Mouse (Mus musculus) lung, postnatal 0 days (tissue): Measurements from ENCODE around the gene Chst8. TPM values are rescaled to one million over a fixed set of nuclear protein-coding genes. Genes with fewer than 3 reads are reported as not detected.

Source experiments
- ATAC-seq: fragments of 200-750 bp; cut with Nextera tagmentation; 2 replicates; pipeline ENCODE4 v1.8.0; 2017; ENCODE audit warnings: moderate library complexity
- DNase-seq: peaks from one replicate; pipeline ENCODE4 v3.0.0-alpha.2; 2016; ENCODE audit warnings: low spot score
- H3K27ac ChIP-seq: fragments of 300-500 bp; sonication (generic); 2 replicates; pipeline ENCODE4 v1.5.1; 2014; ENCODE audit warnings: antibody characterized with exemption, mild to moderate bottlenecking, low read length, mixed read lengths
- H3K27me3 ChIP-seq: fragments of 300-500 bp; sonication (generic); replicated peaks from 2 replicates; pipeline ENCODE4 v1.6.1; 2014; ENCODE audit warnings: low read length, mixed read lengths; ENCODE audit not compliant: insufficient read depth
- H3K36me3 ChIP-seq: fragments of 300-500 bp; sonication (generic); 2 replicates; pipeline ENCODE4 v1.6.1; 2014; ENCODE audit warnings: low read length, mixed read lengths; ENCODE audit not compliant: insufficient read depth
- H3K4me1 ChIP-seq: fragments of 300-500 bp; sonication (generic); 2 replicates; pipeline ENCODE4 v1.6.1; 2014; ENCODE audit warnings: antibody characterized with exemption, low read depth, low read length, mixed read lengths; ENCODE audit not compliant: insufficient read depth
- H3K4me2 ChIP-seq: fragments of 300-500 bp; sonication (generic); replicated peaks from 2 replicates; pipeline ENCODE4 v1.6.1; 2014; ENCODE audit warnings: low read depth, mild to moderate bottlenecking, low read length, moderate library complexity, mixed read lengths
- H3K4me3 ChIP-seq: fragments of 300-500 bp; sonication (generic); 2 replicates; pipeline ENCODE4 v1.5.1; 2014; ENCODE audit warnings: low read depth, low read length
- H3K9ac ChIP-seq: fragments of 300-500 bp; sonication (generic); replicated peaks from 2 replicates; pipeline ENCODE4 v1.6.1; 2014; ENCODE audit warnings: low read depth, mild to moderate bottlenecking
- H3K9me3 ChIP-seq: fragments of 300-500 bp; sonication (generic); 2 replicates; pipeline ENCODE4 v1.6.1; 2016; ENCODE audit warnings: low read length, mixed read lengths
- CTCF ChIP-seq: IDR thresholded peaks from 2 replicates; pipeline ENCODE4 v1.5.1; 2016; ENCODE audit warnings: antibody characterized with exemption, mild to moderate bottlenecking
- EP300 ChIP-seq: IDR thresholded peaks from 2 replicates; pipeline ENCODE4 v1.6.1; 2016; ENCODE audit warnings: antibody characterized with exemption, mild to moderate bottlenecking, control low read depth
- WGBS: fragments of 180-500 bp; shearing (Covaris S2); extraction: QIAGEN DNeasy Blood & Tissue Kit; methylation state at CpG from one replicate; pipeline ENCODE4 v1.1.7; 2014; 5-methylcytosine and 5-hydroxymethylcytosine counted together
- polyA plus RNA-seq: library from polyadenylated mRNA; unstranded; fragments of >200 nt; fragmentation: Nextera tagmentation; extraction: Ambion mirVana; gene quantifications from 2 replicates; pipeline ENCODE4 v1.2.1, GENCODE M21; 2015

The Chst8 gene
- polyA plus RNA-seq, 1 experiment from 2014 or later = 5.9 TPM

DNA sequence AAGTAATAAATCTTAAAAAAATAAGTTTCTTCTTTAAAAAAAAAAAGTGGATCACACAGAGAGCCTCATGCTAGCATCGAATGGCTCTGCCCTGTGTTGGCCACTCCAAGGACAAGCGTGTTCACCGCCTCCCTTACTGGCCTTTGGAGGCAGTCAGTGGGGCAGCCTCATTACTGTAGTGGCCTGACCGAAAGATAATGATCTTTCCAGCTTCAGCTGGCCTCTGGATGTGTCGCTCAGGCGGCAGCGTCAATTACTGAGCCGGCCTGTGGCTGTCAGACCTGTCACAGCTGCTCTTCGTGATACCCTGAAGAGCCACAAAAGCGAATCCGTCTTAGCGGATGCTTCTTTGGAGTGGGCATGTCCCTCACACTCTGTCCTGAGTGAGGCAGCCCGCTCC lies 122.4 kb downstream of the Chst8 start:
- Histone ChIP-seq H3K9me3 (no peaks in the 10 kb centered on the region), H3K27ac (no peak overlapping the region), H3K27me3 (0 out of 2 replicates have a peak, but pooled peaks cover 3% of the 10 kb centered on the region), H3K36me3 (no peaks in the 10 kb centered on the region), H3K4me2 (no peak overlapping the region), H3K9ac (no peak overlapping the region), H3K4me1 (no peaks in the 10 kb centered on the region), H3K4me3 (no peak overlapping the region)
- DNase-seq (no peak), ATAC-seq (no peak)
- TF ChIP-seq CTCF = no peak
- TF ChIP-seq EP300 = no peak
- 44% methylated on average over 13 of the region's 13 CpGs for WGBS

DNA sequence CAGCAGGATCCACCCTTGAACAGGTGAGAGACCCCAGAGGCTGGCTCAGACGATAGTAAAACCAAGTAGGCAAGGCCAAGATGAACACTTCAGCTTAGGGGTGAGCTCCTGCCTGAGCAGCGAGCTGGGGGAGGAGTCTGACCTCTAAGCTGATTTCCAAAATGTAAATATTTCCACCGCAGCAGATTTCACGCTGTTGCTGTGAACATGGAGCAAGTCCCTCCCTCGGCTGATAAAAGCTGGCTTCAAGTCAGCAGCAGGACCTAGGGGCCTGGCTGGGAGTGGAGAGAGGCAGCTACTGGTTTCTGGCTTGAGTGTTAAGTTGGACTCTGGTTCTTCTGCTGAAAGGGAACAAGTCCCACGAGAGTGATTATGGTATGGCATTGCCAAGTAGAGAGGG lies 123.5 kb downstream of the Chst8 start:
- H3K9ac ChIP-seq = no peak overlapping the region
- no peak overlapping the region for H3K4me2 ChIP-seq
- H3K9me3 ChIP-seq = no peaks in the 10 kb centered on the region
- no peaks in the 10 kb centered on the region for H3K4me1 ChIP-seq
- H3K4me3 ChIP-seq = no peak overlapping the region
- H3K27me3 ChIP-seq = 0 out of 2 replicates have a peak, but pooled peaks cover 3% of the 10 kb centered on the region
- no peaks in the 10 kb centered on the region for H3K36me3 ChIP-seq
- ATAC-seq = 0 out of 2 replicates have a peak, but pooled peaks have one; percentile 31
- DNase-seq = peak; percentile 36
- TF ChIP-seq EP300 (no peak), CTCF (no peak)
- WGBS = 7% methylated on average over 6 of the region's 6 CpGs
- no peak overlapping the region for H3K27ac ChIP-seq

DNA sequence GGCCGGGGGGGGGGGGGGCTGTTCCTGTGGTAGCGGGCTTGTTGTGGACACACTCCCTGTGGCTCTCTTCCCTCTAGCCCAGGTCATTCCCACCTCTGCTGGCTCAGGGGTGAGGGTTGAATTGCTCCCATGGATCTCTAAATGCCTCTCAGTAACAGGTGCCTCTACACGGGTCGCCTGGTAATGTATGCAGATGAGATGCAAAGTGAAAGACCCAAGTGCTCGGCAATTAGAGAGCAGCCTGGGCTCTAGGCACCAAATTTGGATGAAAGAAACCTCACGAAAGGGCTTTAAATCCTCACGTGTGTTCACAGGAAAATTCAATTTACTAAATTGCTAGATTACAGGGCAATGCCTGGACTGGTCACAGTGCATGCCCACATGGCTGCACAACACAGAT lies 126.7 kb downstream of the Chst8 start:
- H3K27ac ChIP-seq = no peak overlapping the region
- no peak for DNase-seq
- no peak for ATAC-seq
- no peak overlapping the region for H3K4me3 ChIP-seq
- no peak overlapping the region for H3K9ac ChIP-seq
- 0 out of 2 replicates have a peak, but pooled peaks cover 3% of the 10 kb centered on the region for H3K27me3 ChIP-seq
- H3K4me2 ChIP-seq = no peak overlapping the region
- TF ChIP-seq CTCF = no peak
- TF ChIP-seq EP300 = no peak
- H3K4me1 ChIP-seq = no peaks in the 10 kb centered on the region
- no peaks in the 10 kb centered on the region for H3K36me3 ChIP-seq
- H3K9me3 ChIP-seq = no peaks in the 10 kb centered on the region
- WGBS = 51% methylated on average over 7 of the region's 7 CpGs

DNA sequence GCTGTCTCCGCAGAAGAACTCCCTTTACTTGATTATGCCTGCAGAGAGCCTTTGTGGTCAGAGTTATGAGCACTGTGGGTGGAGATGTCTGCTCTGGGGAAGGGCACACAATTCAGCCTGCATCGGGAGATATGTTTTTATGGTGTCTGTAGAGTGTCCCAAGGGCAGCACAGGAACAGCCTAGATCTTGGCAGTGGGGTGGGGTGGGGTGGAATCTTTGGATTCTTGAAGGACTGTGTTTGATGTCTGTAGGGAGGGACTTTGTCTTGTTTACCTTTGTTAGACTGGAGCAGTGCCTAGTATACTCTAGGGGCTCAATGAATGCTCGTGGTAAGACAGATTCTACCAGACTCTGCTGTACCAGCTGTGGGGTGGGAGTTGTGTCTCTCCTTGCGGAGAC lies 127.3 kb downstream of the Chst8 start:
- no peak for DNase-seq
- no peak for ATAC-seq
- Histone ChIP-seq H3K4me3 (no peak overlapping the region), H3K9me3 (no peaks in the 10 kb centered on the region), H3K27ac (no peak overlapping the region), H3K27me3 (0 out of 2 replicates have a peak, but pooled peaks cover 3% of the 10 kb centered on the region), H3K36me3 (no peaks in the 10 kb centered on the region), H3K4me2 (no peak overlapping the region), H3K4me1 (no peaks in the 10 kb centered on the region), H3K9ac (no peak overlapping the region)
- TF ChIP-seq CTCF (no peak), EP300 (no peak)
- 59% methylated on average over 4 of the region's 4 CpGs for WGBS

DNA sequence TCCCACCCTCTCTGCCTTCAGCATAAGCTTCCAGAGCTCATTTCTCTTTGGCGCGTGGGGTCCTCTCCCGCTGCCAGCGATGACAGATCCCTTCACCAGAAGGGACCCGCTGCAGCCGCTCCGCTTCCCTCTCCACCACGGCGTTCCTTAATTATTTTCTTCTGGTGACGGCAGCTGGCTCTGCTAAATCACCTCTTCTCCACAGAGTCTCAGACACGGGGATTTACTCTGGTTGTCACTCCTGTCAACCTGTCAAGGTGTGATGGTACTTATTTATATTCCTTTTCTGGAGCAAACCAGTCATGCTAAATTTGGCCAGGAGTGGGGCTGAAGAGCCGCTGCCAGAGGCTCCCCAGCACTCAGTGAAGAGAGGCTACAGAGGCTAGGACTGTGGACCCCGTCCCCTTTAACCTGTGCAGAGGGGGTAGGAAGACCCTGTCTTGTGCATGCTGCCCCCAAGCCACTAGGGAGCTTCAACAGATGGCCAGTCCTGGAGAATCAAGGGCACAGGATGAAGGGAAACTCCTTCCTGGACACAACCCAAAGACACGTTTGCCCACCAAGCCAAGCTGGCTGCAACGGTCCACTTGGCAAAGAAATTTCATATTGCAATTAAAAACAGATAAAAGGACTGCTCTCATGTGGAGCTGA lies 131.6 kb downstream of the Chst8 start:
- H3K4me3 ChIP-seq = no peak overlapping the region
- 38% methylated on average over 15 of the region's 15 CpGs for WGBS
- DNase-seq (no peak), ATAC-seq (no peak)
- no peak overlapping the region for H3K9ac ChIP-seq
- no peak overlapping the region for H3K27ac ChIP-seq
- no peaks in the 10 kb centered on the region for H3K36me3 ChIP-seq
- peaks cover 2% of the 10 kb centered on the region; the same call in 1 of the 2 replicates for H3K27me3 ChIP-seq
- no peaks in the 10 kb centered on the region for H3K9me3 ChIP-seq
- 0 out of 2 replicates have a peak, but pooled peaks have one; percentile 12 for TF ChIP-seq CTCF
- TF ChIP-seq EP300 = no peak
- H3K4me1 ChIP-seq = no peaks in the 10 kb centered on the region
- no peak overlapping the region for H3K4me2 ChIP-seq

DNA sequence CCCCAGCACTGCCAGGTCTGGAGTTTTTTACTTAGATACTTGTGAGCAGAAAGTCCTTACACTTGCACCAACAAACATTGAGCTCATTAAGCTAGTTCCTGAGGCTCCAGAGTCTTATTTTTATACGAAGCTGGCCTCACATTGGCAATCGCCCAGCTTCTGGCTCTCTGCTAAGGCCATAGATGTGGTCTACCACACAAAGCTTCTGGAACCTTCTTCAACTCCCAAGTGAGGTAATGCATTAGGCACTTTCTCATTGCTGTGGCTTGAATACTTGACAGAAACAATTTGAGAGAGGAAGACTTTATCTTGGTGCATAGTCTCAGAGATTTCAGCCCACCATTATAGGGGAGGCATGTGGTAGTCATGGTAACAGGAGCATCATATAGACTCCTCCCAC lies 132.6 kb downstream of the Chst8 start:
- Histone ChIP-seq H3K4me3 (no peak overlapping the region), H3K27ac (no peak overlapping the region), H3K9me3 (no peaks in the 10 kb centered on the region), H3K4me2 (no peak overlapping the region), H3K27me3 (peaks cover 12% of the 10 kb centered on the region), H3K9ac (no peak overlapping the region), H3K4me1 (no peaks in the 10 kb centered on the region), H3K36me3 (no peaks in the 10 kb centered on the region)
- TF ChIP-seq CTCF (no peak), EP300 (no peak)
- DNase-seq (no peak), ATAC-seq (no peak)
- 45% methylated on average over 2 of the region's 2 CpGs for WGBS
